Mouse (Mus musculus) liver, embryonic 15.5 days (tissue): ENCODE results near the gene Mrpl23. TPM values are rescaled to one million over a fixed set of nuclear protein-coding genes. Genes with fewer than 3 reads are reported as not detected.

ENCODE experiments used
- ATAC-seq: fragments of 200-750 bp; cut with Nextera tagmentation; 2 replicates; pipeline ENCODE4 v1.8.0; 2017; ENCODE audit warnings: moderate number of reproducible peaks, mild to moderate bottlenecking, moderate library complexity; ENCODE audit not compliant: insufficient read depth
- H3K27ac ChIP-seq: fragments of 300-500 bp; sonication (generic); replicated peaks from 2 replicates; pipeline ENCODE4 v1.5.1; 2015; ENCODE audit warnings: mild to moderate bottlenecking, inconsistent platforms
- H3K27me3 ChIP-seq: fragments of 300-500 bp; sonication (generic); 2 replicates; pipeline ENCODE4 v1.6.1; 2015; ENCODE audit warnings: mild to moderate bottlenecking, inconsistent platforms
- H3K36me3 ChIP-seq: fragments of 300-500 bp; sonication (generic); replicated peaks from 2 replicates; pipeline ENCODE4 v1.6.1; 2015; ENCODE audit warnings: moderate library complexity, mild to moderate bottlenecking, inconsistent platforms
- H3K4me1 ChIP-seq: fragments of 300-500 bp; sonication (generic); replicated peaks from 2 replicates; pipeline ENCODE4 v1.6.1; 2015; ENCODE audit warnings: inconsistent platforms
- H3K4me2 ChIP-seq: fragments of 300-500 bp; sonication (generic); 2 replicates; pipeline ENCODE4 v1.6.1; 2015; ENCODE audit warnings: moderate library complexity, mild to moderate bottlenecking, inconsistent platforms
- H3K4me3 ChIP-seq: fragments of 300-500 bp; sonication (generic); replicated peaks from 2 replicates; pipeline ENCODE4 v1.5.1; 2015; ENCODE audit warnings: mild to moderate bottlenecking, inconsistent platforms
- H3K9ac ChIP-seq: fragments of 300-500 bp; sonication (generic); 2 replicates; pipeline ENCODE4 v1.6.1; 2015; ENCODE audit warnings: moderate library complexity, mild to moderate bottlenecking, inconsistent platforms
- H3K9me3 ChIP-seq: fragments of 300-500 bp; sonication (generic); replicated peaks from 2 replicates; pipeline ENCODE4 v1.6.1; 2016; ENCODE audit warnings: inconsistent platforms
- WGBS: fragments of 180-500 bp; shearing (Covaris S2); methylation state at CpG from one replicate; pipeline ENCODE4 v1.1.7; 2015; ENCODE audit warnings: mixed read lengths; ENCODE audit not compliant: insufficient replicate concordance; 5-methylcytosine and 5-hydroxymethylcytosine counted together
- polyA plus RNA-seq: library from polyadenylated mRNA; unstranded; fragments of >200 nt; fragmentation: Nextera tagmentation; extraction: Ambion mirVana; gene quantifications from 2 replicates; pipeline ENCODE4 v1.2.1, GENCODE M21; 2015

Mrpl23 gene
- polyA plus RNA-seq, 1 experiment from 2014 or later = 11.9 TPM

DNA sequence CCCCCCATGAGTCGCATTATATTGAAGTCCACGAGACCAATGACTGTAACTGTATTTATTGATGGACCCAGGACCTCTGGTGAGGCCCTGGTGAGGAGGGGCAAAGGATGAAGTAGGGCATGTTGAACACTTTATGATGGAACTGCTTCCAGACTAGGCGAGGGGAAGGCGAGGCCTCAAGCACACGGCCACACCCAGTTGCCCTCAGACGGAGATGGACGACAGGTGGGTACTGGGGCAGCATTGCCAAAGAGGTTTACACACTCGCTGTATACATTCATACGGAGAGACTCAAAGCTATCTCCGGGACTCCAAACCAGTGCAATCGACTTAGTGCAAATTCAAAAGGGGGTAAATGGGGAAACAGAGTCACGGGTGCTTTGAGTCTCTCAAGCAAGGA is 43.0 kb downstream of the Mrpl23 start:
- no peak overlapping the region for H3K9ac ChIP-seq
- H3K27ac ChIP-seq = no peak overlapping the region
- H3K4me2 ChIP-seq = no peak overlapping the region
- H3K4me3 ChIP-seq = no peak overlapping the region
- H3K27me3 ChIP-seq = peaks cover 11% of the 10 kb centered on the region
- H3K4me1 ChIP-seq = peaks cover 29% of the 10 kb centered on the region
- H3K9me3 ChIP-seq = no peaks in the 10 kb centered on the region
- no peaks in the 10 kb centered on the region for H3K36me3 ChIP-seq
- 61% methylated on average over 12 of the region's 12 CpGs for WGBS
- peak; percentile 7 for ATAC-seq

DNA sequence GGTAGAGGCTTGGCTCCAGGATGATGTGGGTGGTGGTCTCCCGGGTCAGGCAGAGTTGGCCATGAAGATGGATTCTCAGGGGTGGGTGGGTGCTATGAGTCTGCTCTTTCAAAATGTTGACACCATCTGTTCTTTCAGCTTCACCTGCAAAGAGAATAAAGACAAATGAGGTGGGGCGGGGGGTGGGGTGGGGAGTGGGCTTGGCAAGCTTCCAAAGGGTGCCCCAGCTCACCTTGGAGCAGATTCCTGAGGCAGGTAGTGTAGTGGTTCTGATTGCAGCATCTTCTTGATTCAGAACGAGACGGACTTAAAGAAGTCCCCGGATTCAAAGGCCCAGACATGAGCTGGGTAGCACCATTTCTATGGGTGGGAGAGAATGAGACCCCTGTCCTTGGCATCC is 43.5 kb downstream of the Mrpl23 start:
- no peaks in the 10 kb centered on the region for H3K36me3 ChIP-seq
- 58% methylated on average over 5 of the region's 5 CpGs for WGBS
- H3K4me1 ChIP-seq = peaks cover 27% of the 10 kb centered on the region

DNA sequence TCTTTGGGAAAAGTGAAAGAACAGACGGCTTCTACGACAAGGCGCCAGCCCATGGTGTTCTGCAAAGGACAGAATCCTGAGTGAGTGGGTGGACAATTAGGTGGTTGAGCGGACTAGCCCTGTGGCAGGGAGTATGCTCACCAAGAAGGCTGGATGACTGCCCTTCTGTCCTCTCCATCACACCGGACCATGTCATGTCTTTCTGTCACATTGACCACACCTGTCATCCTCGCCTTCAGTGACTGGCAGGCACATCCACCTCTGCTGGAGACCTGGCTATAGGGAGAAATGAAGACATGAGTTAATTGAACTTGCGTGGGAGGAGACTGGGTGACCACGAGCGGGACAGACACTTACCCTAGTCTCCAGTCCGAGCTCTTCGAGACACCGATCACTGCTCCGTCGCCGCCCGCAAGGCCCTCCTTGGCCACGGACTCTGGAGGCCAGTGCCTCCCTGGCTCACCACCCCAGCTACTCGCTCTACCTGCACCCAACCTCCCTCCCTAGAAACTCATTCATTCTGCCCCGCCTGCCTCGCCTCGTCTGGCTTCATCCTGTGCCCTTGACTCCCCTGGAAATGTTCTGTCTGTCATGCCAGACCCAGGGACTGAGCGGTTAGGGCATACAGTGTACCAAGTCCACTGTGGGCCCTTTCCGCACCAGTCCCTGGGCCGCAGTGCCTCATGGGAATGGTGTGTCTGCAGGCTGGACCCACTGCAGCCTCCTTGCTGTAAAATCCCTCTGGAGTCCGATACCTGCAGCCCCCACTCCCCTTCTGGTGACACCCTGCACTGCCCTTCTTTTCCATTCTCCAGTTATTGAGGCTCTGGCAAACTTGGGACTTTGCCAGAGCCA is 44.2 kb downstream of the Mrpl23 start:
- no peak for ATAC-seq
- Histone ChIP-seq H3K4me3 (peak overlapping the region; percentile 40), H3K4me1 (peaks cover 19% of the 10 kb centered on the region), H3K27me3 (peaks cover 21% of the 10 kb centered on the region), H3K9me3 (no peaks in the 10 kb centered on the region), H3K4me2 (peak overlapping the region; percentile 32; the same call in 1 of the 2 replicates), H3K9ac (no peak overlapping the region), H3K27ac (peak overlapping the region; percentile 70), H3K36me3 (no peaks in the 10 kb centered on the region)
- 67% methylated on average over 25 of the region's 25 CpGs for WGBS

More for the DNA sequence above, 43.5 kb downstream of the Mrpl23 start:
- 0 out of 2 replicates have a peak overlapping the region, but pooled peaks have one; percentile 70 for H3K27ac ChIP-seq
- peaks cover 14% of the 10 kb centered on the region for H3K27me3 ChIP-seq
- no peak overlapping the region for H3K9ac ChIP-seq
- H3K4me2 ChIP-seq = peak overlapping the region; percentile 0; the same call in 1 of the 2 replicates
- ATAC-seq = no peak
- no peaks in the 10 kb centered on the region for H3K9me3 ChIP-seq
- peak overlapping the region; percentile 40; the same call in 1 of the 2 replicates for H3K4me3 ChIP-seq

DNA sequence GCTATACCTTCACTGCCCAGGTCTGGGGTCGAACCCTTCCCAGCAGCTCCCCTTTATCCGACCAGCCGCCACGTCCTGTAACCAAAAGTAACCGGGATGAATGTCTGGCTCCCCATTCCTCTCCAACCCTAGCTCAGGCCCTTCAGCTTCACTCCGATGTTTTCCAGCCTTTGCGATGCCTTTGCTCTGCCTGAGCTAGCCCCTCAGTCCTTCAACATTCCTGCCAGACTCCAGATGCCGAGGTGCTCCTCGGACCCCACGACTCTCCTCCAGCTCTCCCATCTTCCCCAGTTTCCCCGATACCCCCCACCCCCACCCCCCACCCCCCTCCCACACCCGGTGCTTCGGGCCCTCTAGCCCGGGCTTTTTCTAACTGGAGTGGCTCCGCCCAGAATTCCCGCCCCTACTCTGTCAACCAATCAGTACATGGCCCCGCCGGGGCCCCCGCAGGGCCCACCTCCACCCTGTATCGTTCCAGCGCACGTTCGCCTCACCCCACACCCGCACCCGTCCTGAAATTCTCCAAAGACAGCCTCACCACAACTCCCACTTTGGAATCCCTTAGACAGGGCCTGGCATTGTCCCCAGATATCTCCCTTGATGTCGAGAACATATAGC is 45.4 kb downstream of the Mrpl23 start:
- peak overlapping the region; percentile 70 for H3K27ac ChIP-seq
- WGBS = 43% methylated on average over 26 of the region's 26 CpGs
- no peak overlapping the region for H3K9ac ChIP-seq
- H3K4me2 ChIP-seq = peak overlapping the region; percentile 40
- peak overlapping the region; percentile 40 for H3K4me3 ChIP-seq
- peak; percentile 48 for ATAC-seq
- peaks cover 7% of the 10 kb centered on the region; the same call in 1 of the 2 replicates for H3K4me1 ChIP-seq
- H3K36me3 ChIP-seq = no peaks in the 10 kb centered on the region
- H3K9me3 ChIP-seq = no peaks in the 10 kb centered on the region
- H3K27me3 ChIP-seq = peaks cover 30% of the 10 kb centered on the region

DNA sequence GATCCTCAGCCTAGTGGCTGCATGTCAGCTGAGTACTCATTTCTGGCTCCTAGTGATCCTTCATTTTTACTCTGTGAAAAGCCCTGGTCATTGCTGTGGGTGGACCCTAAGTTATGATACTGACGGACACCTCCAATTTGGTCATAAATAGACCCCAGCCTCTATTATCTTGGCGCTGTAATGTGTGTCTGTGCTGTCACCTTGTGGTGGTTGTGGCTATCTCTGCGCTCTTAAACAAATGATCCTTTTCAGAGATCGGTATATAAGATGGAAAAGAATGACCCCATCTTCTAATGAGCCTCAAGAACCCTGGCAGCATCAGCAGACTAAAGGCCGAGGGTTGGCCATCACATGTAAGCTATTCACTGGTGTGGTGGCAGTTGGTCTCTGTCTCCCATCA is 46.6 kb downstream of the Mrpl23 start:
- H3K9ac ChIP-seq = no peak overlapping the region
- H3K4me1 ChIP-seq = 0 out of 2 replicates have a peak, but pooled peaks cover 6% of the 10 kb centered on the region
- no peak for ATAC-seq
- no peak overlapping the region for H3K27ac ChIP-seq
- no peaks in the 10 kb centered on the region for H3K36me3 ChIP-seq
- WGBS = 65% methylated on average over 5 of the region's 5 CpGs
- no peaks in the 10 kb centered on the region for H3K9me3 ChIP-seq
- H3K4me2 ChIP-seq = no peak overlapping the region
- no peak overlapping the region for H3K4me3 ChIP-seq
- peaks cover 30% of the 10 kb centered on the region for H3K27me3 ChIP-seq

DNA sequence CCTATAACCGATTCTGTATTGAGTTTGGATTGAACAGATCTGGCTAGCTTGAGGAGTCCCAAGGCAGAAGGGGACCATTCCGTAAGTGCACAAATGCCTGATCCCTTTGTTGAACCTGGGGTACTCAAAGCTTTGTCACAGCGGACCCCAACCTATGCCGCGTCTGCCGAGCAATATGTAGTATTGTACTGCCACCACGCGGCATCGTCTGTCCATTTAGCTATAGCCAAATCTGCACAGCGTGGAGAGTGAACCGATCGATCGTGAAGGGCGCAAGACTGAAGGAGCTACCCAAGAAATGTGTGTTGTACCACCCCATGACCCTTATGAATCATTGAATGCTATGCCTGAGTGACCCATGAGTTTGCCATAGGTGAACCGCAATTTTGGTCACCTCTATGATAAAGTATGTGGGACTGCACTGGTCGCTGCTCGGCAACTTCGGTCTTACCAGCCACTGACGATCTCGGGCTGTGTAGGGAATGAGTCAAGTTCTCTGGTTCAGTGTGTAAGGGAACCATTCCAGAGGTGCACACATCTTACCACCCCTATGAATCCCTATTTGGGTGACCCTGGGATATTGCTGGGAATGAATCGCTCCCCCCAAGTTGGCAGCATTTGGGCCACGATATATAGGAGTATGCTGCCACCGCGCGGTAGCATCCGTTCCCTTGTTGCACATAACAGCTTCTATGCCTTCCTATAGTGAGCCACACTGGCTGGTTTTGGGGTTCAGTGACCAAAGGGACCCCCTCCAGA is 47.8 kb downstream of the Mrpl23 start:
- Histone ChIP-seq H3K4me3 (peak overlapping the region; percentile 21; the same call in 1 of the 2 replicates), H3K4me2 (peak overlapping the region; percentile 55), H3K9me3 (no peaks in the 10 kb centered on the region), H3K36me3 (no peaks in the 10 kb centered on the region), H3K4me1 (0 out of 2 replicates have a peak, but pooled peaks cover 6% of the 10 kb centered on the region), H3K27me3 (peaks cover 30% of the 10 kb centered on the region), H3K27ac (no peak overlapping the region), H3K9ac (no peak overlapping the region)
- ATAC-seq = no peak
- WGBS = 37% methylated on average over 26 of the region's 26 CpGs

DNA sequence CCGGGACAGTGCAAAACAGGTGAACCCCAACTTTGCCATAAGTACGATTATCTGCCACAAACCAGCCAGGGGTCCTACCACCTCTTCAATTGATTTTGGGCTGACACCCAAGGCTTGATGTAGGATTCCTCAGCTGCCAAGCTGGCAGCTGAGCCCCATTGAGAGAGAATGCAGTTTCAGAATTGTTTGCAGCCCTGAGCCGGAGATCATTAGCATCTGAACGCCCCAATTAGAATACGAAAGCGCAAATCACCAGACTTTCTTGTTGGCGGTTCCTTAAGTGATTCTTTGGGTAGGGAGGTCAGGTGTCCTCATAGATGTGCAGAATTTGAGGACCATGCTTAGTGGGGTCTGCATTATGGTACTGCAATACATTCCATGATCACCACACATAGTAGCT is 48.7 kb downstream of the Mrpl23 start:
- H3K9ac ChIP-seq = no peak overlapping the region
- H3K4me1 ChIP-seq = 0 out of 2 replicates have a peak, but pooled peaks cover 6% of the 10 kb centered on the region
- H3K4me3 ChIP-seq = no peak overlapping the region
- H3K27me3 ChIP-seq = peaks cover 30% of the 10 kb centered on the region
- H3K27ac ChIP-seq = no peak overlapping the region
- no peak overlapping the region for H3K4me2 ChIP-seq
- H3K9me3 ChIP-seq = no peaks in the 10 kb centered on the region
- WGBS = 59% methylated on average over 7 of the region's 7 CpGs
- ATAC-seq = no peak
- no peaks in the 10 kb centered on the region for H3K36me3 ChIP-seq

DNA sequence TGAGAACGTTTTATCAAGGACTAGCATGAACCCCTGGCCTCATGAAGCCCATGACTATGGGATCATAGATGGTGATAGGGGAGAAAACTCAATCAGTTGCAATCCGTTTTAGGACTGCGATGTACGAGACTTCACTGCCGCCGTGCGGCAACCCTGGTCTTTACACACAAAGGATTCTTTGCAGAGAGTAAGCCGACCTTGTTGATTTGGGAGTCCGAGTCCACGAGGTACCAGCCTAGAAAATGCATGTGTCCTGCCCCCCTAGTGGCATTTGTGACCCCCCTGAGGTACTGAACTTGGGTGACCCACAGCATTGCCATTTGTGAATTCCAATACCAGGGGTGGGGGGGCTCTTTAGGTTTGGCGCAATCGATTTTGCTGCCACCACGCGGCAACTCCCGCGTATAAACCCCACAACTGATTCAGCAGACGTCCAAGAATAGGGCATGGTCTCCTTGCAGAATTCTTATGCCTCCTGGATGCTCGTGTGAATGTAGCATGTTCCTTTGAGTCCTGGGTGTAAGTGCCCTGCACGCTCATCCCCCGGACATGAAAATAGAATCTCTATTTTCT is 49.3 kb downstream of the Mrpl23 start:
- H3K27me3 ChIP-seq = peaks cover 30% of the 10 kb centered on the region
- ATAC-seq = no peak
- 44% methylated on average over 20 of the region's 20 CpGs for WGBS
- no peaks in the 10 kb centered on the region for H3K36me3 ChIP-seq
- H3K4me1 ChIP-seq = 0 out of 2 replicates have a peak, but pooled peaks cover 6% of the 10 kb centered on the region
- H3K9ac ChIP-seq = no peak overlapping the region
- peak overlapping the region; percentile 35 for H3K4me2 ChIP-seq
- no peaks in the 10 kb centered on the region for H3K9me3 ChIP-seq
- no peak overlapping the region for H3K4me3 ChIP-seq
- no peak overlapping the region for H3K27ac ChIP-seq

DNA sequence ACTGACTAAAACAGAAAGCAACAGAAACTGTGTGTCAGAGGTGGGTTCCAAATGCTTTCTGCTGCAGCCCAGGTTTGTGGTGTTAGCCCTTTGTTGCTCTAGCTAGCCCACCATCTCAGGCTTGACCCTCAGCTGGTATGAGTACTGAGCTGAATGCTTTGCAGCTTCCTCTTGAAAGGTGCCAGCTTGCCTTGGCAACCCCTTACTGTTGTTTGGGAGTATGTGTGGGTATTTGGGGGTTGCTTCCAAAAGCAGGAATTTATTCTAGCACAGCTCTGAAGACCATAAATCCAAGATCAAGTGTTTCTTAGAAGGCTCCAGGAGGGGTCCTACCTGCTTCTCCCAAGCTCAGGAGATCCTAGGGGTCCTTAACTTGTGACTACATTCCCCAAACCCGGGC is 52.4 kb downstream of the Mrpl23 start:
- no peaks in the 10 kb centered on the region for H3K36me3 ChIP-seq
- ATAC-seq = no peak
- no peak overlapping the region for H3K4me2 ChIP-seq
- WGBS = 22% methylated on average over 1 of the region's 1 CpGs
- no peak overlapping the region for H3K9ac ChIP-seq
- H3K4me3 ChIP-seq = no peak overlapping the region
- H3K9me3 ChIP-seq = no peaks in the 10 kb centered on the region
- H3K27ac ChIP-seq = no peak overlapping the region
- H3K27me3 ChIP-seq = peaks cover 19% of the 10 kb centered on the region
- no peaks in the 10 kb centered on the region for H3K4me1 ChIP-seq

DNA sequence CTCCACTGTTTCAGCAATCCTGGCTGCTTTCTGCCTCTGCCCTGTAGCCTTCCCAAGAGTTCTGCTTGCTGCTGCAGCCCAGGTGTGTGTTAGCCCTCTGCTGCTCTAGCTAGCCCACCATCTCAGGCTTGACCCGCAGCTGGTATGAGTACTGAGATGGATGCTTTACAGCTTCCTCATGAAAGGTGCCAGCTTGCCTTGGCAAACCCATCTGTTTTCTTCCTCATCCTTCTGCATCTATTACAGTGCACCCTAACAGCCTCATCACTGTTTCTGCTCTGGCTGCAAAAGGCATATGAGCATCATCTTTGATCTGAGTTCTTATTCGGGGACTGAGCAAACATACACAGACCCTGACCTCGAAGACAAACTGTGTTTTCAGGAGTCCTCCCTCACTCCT is 53.4 kb downstream of the Mrpl23 start:
- H3K4me3 ChIP-seq = no peak overlapping the region
- no peaks in the 10 kb centered on the region for H3K36me3 ChIP-seq
- WGBS = 62% methylated on average over 3 of the region's 3 CpGs
- no peak overlapping the region for H3K27ac ChIP-seq
- no peaks in the 10 kb centered on the region for H3K4me1 ChIP-seq
- no peak for ATAC-seq
- no peaks in the 10 kb centered on the region for H3K9me3 ChIP-seq
- no peak overlapping the region for H3K9ac ChIP-seq
- no peak overlapping the region for H3K4me2 ChIP-seq
- peaks cover 17% of the 10 kb centered on the region for H3K27me3 ChIP-seq
